Mouse (Mus musculus): ENCODE measurements around the gene Rerg.

Gene Rerg

GRCm38 (mm10) chr6:137072256-137072655 is 98.0 kb downstream of the Rerg start:
- DNase-seq, result no peak

GRCm38 (mm10) chr6:137071466-137071865 is 98.8 kb downstream of the Rerg start:
- peak; percentile 70 for DNase-seq

- no peak for DNase-seq
Observed at GRCm38 (mm10) chr6:137065506-137065905, 104.8 kb downstream of the Rerg start.

- peak; percentile 69 for DNase-seq
Observed at GRCm38 (mm10) chr6:137064786-137065185, 105.5 kb downstream of the Rerg start.

DNA sequence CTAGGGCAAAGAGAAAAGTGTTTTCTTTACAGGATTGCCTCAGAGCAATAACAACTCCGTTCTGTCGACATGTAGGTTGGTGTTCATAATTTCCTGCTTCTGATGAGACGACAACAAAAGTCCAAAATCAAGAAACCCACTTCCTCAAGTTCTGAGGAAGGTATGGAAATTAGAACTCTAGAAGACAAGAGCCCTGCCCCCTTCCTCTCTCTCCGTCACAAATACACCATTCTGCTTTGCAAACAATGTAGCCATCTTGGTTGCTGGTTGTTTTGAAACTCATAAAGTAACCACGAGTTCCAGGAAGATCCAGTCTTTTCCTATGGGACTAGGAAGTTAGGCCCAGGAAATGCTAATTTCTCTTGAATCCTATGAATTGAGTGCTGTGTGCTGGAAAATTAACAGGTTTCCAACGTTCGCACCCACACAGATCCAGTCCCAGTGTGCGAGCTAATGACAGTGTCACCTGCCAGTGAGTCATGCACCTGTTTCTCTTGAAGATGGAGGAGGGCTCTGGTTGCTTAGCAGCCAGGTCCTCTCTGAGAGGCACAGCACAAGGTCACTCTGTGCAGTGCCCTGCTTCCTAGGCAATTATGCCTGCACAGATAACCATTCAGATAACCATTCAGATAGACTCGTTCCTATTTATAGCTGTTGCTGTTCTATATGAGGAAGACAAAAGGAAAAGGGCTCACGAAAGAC is 106.9 kb downstream of the Rerg start:
- peak; percentile 79 for DNase-seq

GRCm38 (mm10) chr6:137061880-137062531 is 108.3 kb downstream of the Rerg start:
- peak; percentile 81 for DNase-seq

DNA sequence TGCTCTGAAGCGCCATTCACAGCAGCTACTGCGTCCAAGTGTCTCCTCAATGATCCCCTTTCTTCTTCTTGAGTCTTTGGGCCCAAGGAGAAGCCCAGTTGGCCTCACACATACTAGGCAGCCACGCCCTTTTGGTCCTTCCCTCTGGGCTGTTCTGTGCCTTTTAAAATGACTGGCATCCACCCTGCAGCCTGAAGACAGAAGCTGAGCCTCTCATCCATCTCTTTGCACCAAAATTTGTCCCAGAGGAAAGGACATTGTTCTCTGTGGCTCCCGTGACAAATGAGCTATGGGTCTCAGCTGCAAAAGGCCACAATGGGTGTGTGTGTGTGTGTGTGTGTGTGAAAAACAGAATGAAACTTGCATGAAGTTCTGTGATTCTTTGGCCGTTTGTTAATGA is 109.7 kb downstream of the Rerg start:
- peak; percentile 81 for DNase-seq

DNA sequence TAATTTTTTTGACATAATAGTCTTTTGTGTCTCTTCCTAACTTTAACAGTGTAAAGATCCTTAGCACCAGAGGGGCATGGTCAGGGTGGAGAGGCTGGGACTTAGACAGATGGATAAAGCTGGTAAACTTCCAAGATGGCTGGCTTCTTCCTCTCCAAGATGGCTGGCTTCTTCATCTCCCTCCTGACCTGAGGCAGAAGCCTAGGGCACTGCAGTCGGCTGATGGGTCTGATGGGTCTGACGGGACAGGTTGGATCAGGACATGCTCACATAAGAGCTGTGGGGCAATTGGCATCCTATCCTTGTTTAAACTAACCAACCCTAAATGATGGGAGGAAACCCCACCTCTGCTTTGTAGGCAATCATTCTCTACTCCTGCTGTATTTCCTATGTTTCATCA is 112.0 kb downstream of the Rerg start:
- DNase-seq, result peak; percentile 73

DNA sequence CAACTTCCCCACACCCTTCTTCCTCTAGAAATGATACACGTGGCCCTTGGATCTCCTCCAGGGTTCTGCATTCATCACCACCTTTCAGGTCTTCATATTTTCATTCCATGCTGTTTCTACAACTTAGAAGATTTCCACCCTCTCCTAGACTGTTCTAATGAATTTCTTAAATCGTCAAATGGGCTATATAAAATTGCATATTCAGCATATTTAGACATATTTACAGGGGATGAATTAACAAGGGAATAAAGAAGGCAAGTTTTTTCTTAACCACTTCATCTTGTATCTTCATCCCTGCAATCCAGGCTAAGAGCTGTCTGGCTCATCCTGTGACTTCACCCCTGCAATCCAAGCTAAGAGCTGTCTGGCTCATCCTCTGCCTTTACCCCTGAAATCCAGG is 116.2 kb downstream of the Rerg start:
- no peak for DNase-seq

GRCm38 (mm10) chr6:137053464-137053863 is 116.8 kb downstream of the Rerg start:
- DNase-seq, result no peak

GRCm38 (mm10) chr6:137053006-137053405 is 117.3 kb downstream of the Rerg start:
- DNase-seq, result peak; percentile 80

DNA sequence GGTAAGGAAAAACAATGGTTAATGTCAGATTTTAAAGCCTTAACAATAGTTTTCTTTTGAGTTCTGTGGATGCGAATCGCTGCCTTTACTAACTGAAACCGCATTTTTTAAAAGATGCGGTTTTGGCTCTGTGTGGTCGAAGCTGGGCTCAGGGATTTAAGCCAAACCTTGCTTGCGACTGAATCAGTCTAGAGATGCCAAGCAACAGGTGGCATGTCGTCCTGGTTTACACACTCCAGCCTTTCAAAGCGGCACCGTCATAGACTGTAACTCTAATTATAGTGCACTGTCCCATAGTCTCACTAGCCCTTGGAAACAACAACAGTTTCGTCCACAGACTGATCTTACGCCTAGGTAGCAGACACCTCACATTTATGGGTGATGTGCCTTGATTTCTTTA is 123.3 kb downstream of the Rerg start:
- DNase-seq, result no peak

DNA sequence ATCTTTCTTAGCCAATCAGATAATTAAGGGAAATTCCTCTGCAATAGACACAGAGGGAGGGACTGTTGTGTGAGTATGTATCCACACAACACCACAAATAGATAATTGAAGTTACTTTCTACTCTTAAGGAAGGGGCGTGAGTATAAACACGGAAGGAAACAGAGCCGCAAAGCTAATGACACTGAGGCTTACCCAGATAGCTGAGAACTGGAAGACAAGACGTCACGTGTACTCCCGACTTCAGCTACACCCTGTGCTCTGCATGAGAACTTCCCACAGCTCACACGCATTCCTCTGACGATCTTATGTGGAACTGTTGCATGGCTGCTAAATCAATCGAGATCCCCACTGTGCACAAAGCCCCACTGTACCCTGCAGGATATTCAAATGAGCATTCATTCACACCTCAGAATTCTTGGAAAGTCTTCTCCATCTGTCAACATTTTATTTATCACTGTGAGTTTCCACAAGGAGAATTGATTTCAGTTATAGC is 125.2 kb downstream of the Rerg start:
- peak; percentile 43 for DNase-seq

GRCm38 (mm10) chr6:137035611-137036395 is 134.5 kb downstream of the Rerg start:
- peak; percentile 53 for DNase-seq

DNA sequence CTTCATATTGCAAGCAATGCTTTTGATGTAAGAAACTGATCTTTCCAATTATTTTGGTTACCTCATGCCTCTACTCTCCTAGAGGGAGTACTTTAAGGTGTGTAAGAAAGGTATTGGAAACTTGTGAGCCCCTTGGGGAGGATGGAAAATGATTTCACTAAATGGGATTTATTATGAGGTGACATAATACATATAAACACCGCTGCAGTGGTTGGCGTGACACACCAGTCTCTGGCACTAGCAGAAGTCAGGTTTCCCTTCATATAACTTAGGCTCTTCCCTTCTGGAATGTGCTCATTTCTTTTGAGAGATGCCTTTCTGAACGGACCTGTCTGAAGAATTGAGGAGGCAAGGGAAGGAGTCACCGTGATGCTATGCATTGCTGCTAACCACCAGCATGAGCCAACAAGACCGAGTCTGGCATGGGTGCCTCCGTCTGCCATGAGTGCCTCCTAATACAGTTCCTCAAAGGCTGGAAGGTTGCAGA is 139.6 kb downstream of the Rerg start:
- DNase-seq, result peak; percentile 67

GRCm38 (mm10) chr6:137029931-137030610 is 140.2 kb downstream of the Rerg start:
- no peak for DNase-seq

- peak; percentile 92 for DNase-seq
Observed at GRCm38 (mm10) chr6:137025461-137025860, 144.8 kb downstream of the Rerg start.

- peak; percentile 49 for DNase-seq
Observed at GRCm38 (mm10) chr6:137024541-137024940, 145.8 kb downstream of the Rerg start.

DNA sequence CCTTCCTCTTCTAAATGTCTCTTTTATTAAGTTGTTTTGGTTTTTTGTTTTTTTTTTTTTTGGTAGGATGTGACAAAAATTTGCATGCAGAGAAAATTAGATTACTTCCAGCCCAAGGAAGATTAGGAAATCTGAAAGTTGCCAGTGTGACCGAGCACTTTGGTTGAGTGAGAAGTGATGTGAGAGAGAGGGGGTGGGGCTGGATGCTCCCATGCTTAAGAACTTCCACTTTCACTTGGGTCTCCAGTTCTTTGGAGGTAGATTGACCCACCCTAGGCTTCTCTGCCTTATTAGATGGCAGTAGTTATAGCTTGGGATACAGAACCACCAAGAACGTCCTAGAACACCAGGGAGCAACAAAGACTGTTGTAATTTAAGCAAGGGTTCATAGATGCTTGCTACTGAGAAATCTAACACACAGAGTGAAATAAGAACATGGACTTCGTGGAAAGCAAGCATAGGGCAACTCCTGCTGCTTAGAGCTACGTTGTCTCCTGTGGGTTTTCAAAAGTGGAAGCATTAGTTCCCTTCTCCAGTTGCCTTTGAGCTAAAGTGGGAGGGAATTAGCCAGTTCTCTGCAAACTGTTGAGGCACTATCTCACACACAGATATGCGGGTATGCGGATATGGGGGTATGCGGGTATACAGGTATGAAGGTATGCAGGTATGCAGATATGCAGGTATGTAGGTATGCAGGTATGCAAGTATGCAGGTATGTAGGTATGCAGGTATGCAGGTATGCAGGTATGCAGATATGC is 152.9 kb downstream of the Rerg start:
- peak; percentile 35 for DNase-seq

DNA sequence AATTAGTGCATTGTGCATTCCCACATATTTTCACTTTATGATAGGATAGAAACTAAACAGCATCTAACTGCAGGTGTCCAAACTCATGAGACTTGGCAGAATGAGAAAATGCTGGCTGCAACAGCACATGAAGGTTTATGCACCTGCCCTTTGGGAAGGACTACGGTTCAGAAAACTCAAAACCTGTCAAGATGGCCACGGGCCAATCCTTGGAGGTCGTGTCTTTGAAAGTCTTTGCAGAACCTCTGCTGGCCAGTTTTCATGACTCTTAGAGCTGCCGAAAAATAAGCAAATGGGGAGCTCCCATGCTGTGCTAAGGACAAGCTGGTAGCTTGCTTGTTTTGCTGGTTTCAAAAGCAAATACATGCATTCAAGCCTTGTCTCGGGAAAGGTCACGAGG is 156.0 kb downstream of the Rerg start:
- DNase-seq, result peak; percentile 69

DNA sequence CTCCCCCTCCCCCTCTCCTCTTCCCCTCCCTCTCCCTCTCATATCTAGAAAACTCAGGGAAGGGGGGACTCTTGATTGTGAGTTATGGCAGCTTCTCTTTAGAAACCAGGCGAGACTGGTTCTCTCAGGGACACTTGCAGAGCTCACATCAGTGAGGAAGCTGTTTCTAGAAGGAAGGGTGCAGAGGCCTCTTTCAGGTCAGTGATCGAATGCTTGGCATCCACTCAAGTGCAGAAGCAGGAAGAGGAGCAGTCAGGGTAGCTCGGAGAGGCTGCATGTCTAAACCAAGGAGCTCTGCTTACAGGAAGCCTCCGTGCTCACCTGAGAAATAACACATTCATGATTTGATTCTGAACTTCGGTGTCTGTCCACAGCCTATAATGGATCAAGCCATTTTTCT is 159.1 kb downstream of the Rerg start:
- peak; percentile 81 for DNase-seq

Measured in heart, adult 11 months (tissue).